Mouse (Mus musculus) neural tube, embryonic 13.5 days (tissue): Measurements from ENCODE around the gene Ddah1. TPM values are rescaled to one million over a fixed set of nuclear protein-coding genes. Genes with fewer than 3 reads are reported as not detected.
"Not testable (repeated sequence)": the region's sequence is repeated elsewhere in the genome, so short reads cannot be mapped to it uniquely, and the experiment has no call there.

ENCODE experiments used
- ATAC-seq: fragments of 200-750 bp; cut with Nextera tagmentation; 2 replicates; pipeline ENCODE4 v1.8.0; 2017; ENCODE audit warnings: low read depth, mild to moderate bottlenecking, moderate TSS enrichment, moderate library complexity
- H3K27ac ChIP-seq: fragments of 300-500 bp; sonication (generic); replicated peaks from 2 replicates; pipeline ENCODE4 v1.5.1; 2015; ENCODE audit warnings: moderate library complexity, mild to moderate bottlenecking, inconsistent platforms
- H3K27me3 ChIP-seq: fragments of 300-500 bp; sonication (generic); 2 replicates; pipeline ENCODE4 v1.6.1; 2015; ENCODE audit warnings: mild to moderate bottlenecking, inconsistent platforms
- H3K36me3 ChIP-seq: fragments of 300-500 bp; sonication (generic); 2 replicates; pipeline ENCODE4 v1.6.1; 2015; ENCODE audit warnings: mild to moderate bottlenecking, inconsistent platforms
- H3K4me1 ChIP-seq: fragments of 300-500 bp; sonication (generic); replicated peaks from 2 replicates; pipeline ENCODE4 v1.6.1; 2015; ENCODE audit warnings: inconsistent platforms
- H3K4me2 ChIP-seq: fragments of 300-500 bp; sonication (generic); 2 replicates; pipeline ENCODE4 v1.6.1; 2015; ENCODE audit warnings: inconsistent platforms, mild to moderate bottlenecking, moderate library complexity
- H3K4me3 ChIP-seq: fragments of 300-500 bp; sonication (generic); 2 replicates; pipeline ENCODE4 v1.5.1; 2015; ENCODE audit warnings: mild to moderate bottlenecking, inconsistent platforms
- H3K9ac ChIP-seq: fragments of 300-500 bp; sonication (generic); 2 replicates; pipeline ENCODE4 v1.6.1; 2015; ENCODE audit warnings: moderate library complexity, mild to moderate bottlenecking, inconsistent platforms
- H3K9me3 ChIP-seq: fragments of 300-500 bp; sonication (generic); 2 replicates; pipeline ENCODE4 v1.6.1; 2016; ENCODE audit warnings: inconsistent platforms
- WGBS: fragments of 180-500 bp; shearing (Covaris S2); methylation state at CpG from one replicate; pipeline ENCODE4 v1.1.7; 2015; 5-methylcytosine and 5-hydroxymethylcytosine counted together
- polyA plus RNA-seq: library from polyadenylated mRNA; unstranded; fragments of >200 nt; fragmentation: Nextera tagmentation; extraction: Ambion mirVana; gene quantifications from 2 replicates; pipeline ENCODE4 v1.2.1, GENCODE M21; 2015

Gene Ddah1
- polyA plus RNA-seq, 1 experiment from 2014 or later, result 83.1 TPM

GRCm38 (mm10) chr3:145876120-145876519, 117.6 kb downstream of the Ddah1 start:
- ATAC-seq, result no peak

GRCm38 (mm10) chr3:145878867-145879266, 120.4 kb downstream of the Ddah1 start:
- WGBS, result 93% methylated on average over 14 of the region's 14 CpGs
- H3K9ac ChIP-seq, H3K27me3 ChIP-seq, H3K4me3 ChIP-seq, ATAC-seq, H3K9me3 ChIP-seq, H3K27ac ChIP-seq, H3K36me3 ChIP-seq, H3K4me2 ChIP-seq: not testable (repeated sequence)
- H3K4me1 ChIP-seq, result peaks cover 12% of the 10 kb centered on the region

More at GRCm38 (mm10) chr3:145876120-145876519, 117.6 kb downstream of the Ddah1 start:
- WGBS, result 85% methylated on average over 11 of the region's 11 CpGs
- H3K4me3 ChIP-seq, result no peak overlapping the region
- H3K27me3 ChIP-seq, result no peaks in the 10 kb centered on the region
- no peak overlapping the region for H3K4me2 ChIP-seq
- no peaks in the 10 kb centered on the region for H3K9me3 ChIP-seq
- H3K27ac ChIP-seq, result no peak overlapping the region
- H3K36me3 ChIP-seq, result no peaks in the 10 kb centered on the region
- H3K4me1 ChIP-seq, result no peaks in the 10 kb centered on the region
- H3K9ac ChIP-seq, result no peak overlapping the region

GRCm38 (mm10) chr3:145880335-145880734, 121.9 kb downstream of the Ddah1 start:
- no peak for ATAC-seq
- Histone ChIP-seq H3K4me3 (no peak overlapping the region), H3K4me2 (no peak overlapping the region), H3K9me3 (no peaks in the 10 kb centered on the region), H3K27ac (no peak overlapping the region), H3K4me1 (peaks cover 18% of the 10 kb centered on the region), H3K36me3 (no peaks in the 10 kb centered on the region), H3K9ac (no peak overlapping the region), H3K27me3 (no peaks in the 10 kb centered on the region)
- 82% methylated on average over 1 of the region's 1 CpGs for WGBS

GRCm38 (mm10) chr3:145882076-145882874, 123.8 kb downstream of the Ddah1 start:
- Histone ChIP-seq H3K27me3 (no peaks in the 10 kb centered on the region), H3K9me3 (no peaks in the 10 kb centered on the region), H3K4me2 (no peak overlapping the region), H3K4me1 (peaks cover 30% of the 10 kb centered on the region), H3K27ac (no peak overlapping the region), H3K36me3 (no peaks in the 10 kb centered on the region), H3K9ac (no peak overlapping the region), H3K4me3 (no peak overlapping the region)
- 79% methylated on average over 15 of the region's 15 CpGs for WGBS
- ATAC-seq, result no peak

- Histone ChIP-seq H3K27me3 (no peaks in the 10 kb centered on the region), H3K4me3 (no peak overlapping the region), H3K27ac (no peak overlapping the region), H3K9me3 (no peaks in the 10 kb centered on the region), H3K4me2 (no peak overlapping the region), H3K4me1 (peaks cover 30% of the 10 kb centered on the region), H3K36me3 (no peaks in the 10 kb centered on the region), H3K9ac (no peak overlapping the region)
- no peak for ATAC-seq
- WGBS, result 76% methylated on average over 2 of the region's 2 CpGs
Observed at GRCm38 (mm10) chr3:145883233-145883632, 124.8 kb downstream of the Ddah1 start.

GRCm38 (mm10) chr3:145885376-145885775, 126.9 kb downstream of the Ddah1 start:
- Histone ChIP-seq H3K27ac (peak overlapping the region; percentile 64), H3K4me2 (no peak overlapping the region), H3K36me3 (peaks cover 4% of the 10 kb centered on the region; the same call in 1 of the 2 replicates), H3K27me3 (no peaks in the 10 kb centered on the region), H3K9me3 (no peaks in the 10 kb centered on the region), H3K4me1 (peaks cover 35% of the 10 kb centered on the region), H3K9ac (no peak overlapping the region), H3K4me3 (no peak overlapping the region)
- WGBS, result 67% methylated on average over 4 of the region's 4 CpGs
- no peak for ATAC-seq

- H3K36me3 ChIP-seq, result peaks cover 4% of the 10 kb centered on the region; the same call in 1 of the 2 replicates
- H3K9me3 ChIP-seq, result no peaks in the 10 kb centered on the region
- H3K27ac ChIP-seq, result peak overlapping the region; percentile 64
- H3K9ac ChIP-seq, result no peak overlapping the region
- ATAC-seq, result no peak
- H3K27me3 ChIP-seq, result no peaks in the 10 kb centered on the region
- 73% methylated on average over 5 of the region's 5 CpGs for WGBS
- H3K4me2 ChIP-seq, result no peak overlapping the region
- H3K4me3 ChIP-seq, result no peak overlapping the region
- peaks cover 40% of the 10 kb centered on the region for H3K4me1 ChIP-seq
Observed at GRCm38 (mm10) chr3:145885851-145886464, 127.5 kb downstream of the Ddah1 start.

GRCm38 (mm10) chr3:145887430-145887971, 129.0 kb downstream of the Ddah1 start:
- WGBS, result 87% methylated on average over 6 of the region's 6 CpGs
- H3K27me3 ChIP-seq, result no peaks in the 10 kb centered on the region
- no peak overlapping the region for H3K27ac ChIP-seq
- H3K9me3 ChIP-seq, result no peaks in the 10 kb centered on the region
- no peak for ATAC-seq
- no peak overlapping the region for H3K9ac ChIP-seq
- no peak overlapping the region for H3K4me3 ChIP-seq
- peaks cover 36% of the 10 kb centered on the region for H3K4me1 ChIP-seq
- no peak overlapping the region for H3K4me2 ChIP-seq
- peaks cover 4% of the 10 kb centered on the region; the same call in 1 of the 2 replicates for H3K36me3 ChIP-seq

GRCm38 (mm10) chr3:145890346-145891132, 132.1 kb downstream of the Ddah1 start:
- peak; percentile 89 for ATAC-seq
- Histone ChIP-seq H3K4me3 (no peak overlapping the region), H3K4me1 (peaks cover 46% of the 10 kb centered on the region), H3K9ac (no peak overlapping the region), H3K4me2 (no peak overlapping the region), H3K36me3 (peaks cover 4% of the 10 kb centered on the region; the same call in 1 of the 2 replicates), H3K27me3 (no peaks in the 10 kb centered on the region), H3K9me3 (no peaks in the 10 kb centered on the region), H3K27ac (peak overlapping the region; percentile 75)
- 36% methylated on average over 18 of the region's 18 CpGs for WGBS

- Histone ChIP-seq H3K27ac (no peak overlapping the region), H3K4me2 (no peak overlapping the region), H3K4me1 (peaks cover 36% of the 10 kb centered on the region), H3K9me3 (no peaks in the 10 kb centered on the region), H3K27me3 (no peaks in the 10 kb centered on the region), H3K4me3 (no peak overlapping the region), H3K36me3 (peaks cover 6% of the 10 kb centered on the region; the same call in 1 of the 2 replicates), H3K9ac (no peak overlapping the region)
- 86% methylated on average over 3 of the region's 3 CpGs for WGBS
- ATAC-seq, result no peak
Observed at GRCm38 (mm10) chr3:145892451-145892850, 134.0 kb downstream of the Ddah1 start.

- H3K27ac ChIP-seq, result 0 out of 2 replicates have a peak overlapping the region, but pooled peaks have one; percentile 52
- no peak overlapping the region for H3K4me3 ChIP-seq
- peaks cover 4% of the 10 kb centered on the region; the same call in 1 of the 2 replicates for H3K36me3 ChIP-seq
- H3K27me3 ChIP-seq, result no peaks in the 10 kb centered on the region
- H3K4me2 ChIP-seq, result no peak overlapping the region
- peak; percentile 46; the same call in 1 of the 2 replicates for ATAC-seq
- H3K9me3 ChIP-seq, result no peaks in the 10 kb centered on the region
- no peak overlapping the region for H3K9ac ChIP-seq
- peaks cover 36% of the 10 kb centered on the region for H3K4me1 ChIP-seq
- 37% methylated on average over 12 of the region's 12 CpGs for WGBS
Observed at GRCm38 (mm10) chr3:145894131-145894530, 135.7 kb downstream of the Ddah1 start.
